Mouse (Mus musculus): ENCODE data around the gene Rab3a. TPM values are rescaled to one million over a fixed set of nuclear protein-coding genes. Genes with fewer than 3 reads are reported as not detected.

Gene Rab3a
- polyA plus RNA-seq (2017; shearing (Covaris generic)), result 1 to 10 TPM; 7.5 to 9.6 TPM

DNA sequence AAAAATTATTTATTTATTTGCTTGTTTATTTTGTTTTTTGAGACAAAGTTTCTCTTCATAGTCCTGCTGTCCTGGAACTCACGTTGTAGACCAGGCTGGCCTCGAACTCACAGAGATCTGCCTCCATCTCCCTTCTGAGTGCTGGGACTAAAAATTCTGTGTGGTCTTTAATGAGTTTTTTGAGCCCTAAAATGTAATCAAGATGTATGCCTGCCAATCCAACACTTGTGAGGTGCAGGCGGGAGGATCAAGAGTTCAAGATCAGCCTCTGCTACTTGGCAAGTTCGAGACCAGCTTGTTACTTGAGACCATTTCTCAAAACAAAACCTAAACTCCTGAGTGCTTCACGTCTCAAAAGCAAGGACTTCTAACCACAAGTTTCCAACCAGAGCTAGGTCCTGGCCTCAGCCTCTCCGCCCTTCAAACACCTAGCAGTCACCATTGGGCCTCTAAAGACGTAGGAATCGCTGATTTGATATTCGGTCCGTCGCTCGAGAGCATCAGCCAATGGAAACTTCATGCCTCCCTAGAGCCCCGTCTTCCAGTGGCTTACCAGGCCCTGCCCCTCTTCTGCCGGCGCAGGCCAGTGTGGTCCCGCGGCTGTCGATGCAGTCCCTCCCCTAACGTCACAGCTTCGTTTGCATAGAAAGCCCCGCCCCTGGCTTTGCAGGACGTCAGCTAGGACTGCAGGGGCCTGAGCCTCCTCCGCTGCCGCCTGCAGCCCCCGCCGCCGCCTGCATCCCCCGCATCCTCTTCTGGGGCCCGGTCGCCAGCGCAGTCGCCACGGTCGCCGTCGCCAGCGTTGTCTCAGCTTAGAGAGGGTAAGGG, at the start of gene Rab3a:
TSS of gene Rab3a (plus strand) at position 637 of the 828 bp plus-strand sequence.
- peak; percentile 97 for ATAC-seq

DNA sequence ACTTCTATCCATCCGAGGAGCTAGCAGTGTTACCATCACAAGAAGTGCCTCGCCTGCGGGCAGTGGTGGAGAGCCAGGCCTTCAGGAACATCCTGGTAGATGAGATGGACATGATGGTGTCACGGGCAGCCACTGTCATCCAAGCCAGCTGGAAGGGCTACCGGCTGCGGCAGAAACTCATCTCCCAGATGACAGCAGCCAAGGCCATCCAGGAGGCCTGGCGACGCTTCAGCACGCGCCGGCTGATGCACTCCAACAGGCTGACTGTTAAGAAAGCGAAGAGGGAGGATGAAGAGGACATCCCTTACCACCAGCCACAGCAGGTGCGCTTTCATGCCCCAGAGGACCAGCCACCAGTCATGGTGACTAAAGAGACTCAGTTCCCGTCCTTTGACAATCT, 46.2 kb upstream of the Rab3a start:
- no peak for ATAC-seq

DNA sequence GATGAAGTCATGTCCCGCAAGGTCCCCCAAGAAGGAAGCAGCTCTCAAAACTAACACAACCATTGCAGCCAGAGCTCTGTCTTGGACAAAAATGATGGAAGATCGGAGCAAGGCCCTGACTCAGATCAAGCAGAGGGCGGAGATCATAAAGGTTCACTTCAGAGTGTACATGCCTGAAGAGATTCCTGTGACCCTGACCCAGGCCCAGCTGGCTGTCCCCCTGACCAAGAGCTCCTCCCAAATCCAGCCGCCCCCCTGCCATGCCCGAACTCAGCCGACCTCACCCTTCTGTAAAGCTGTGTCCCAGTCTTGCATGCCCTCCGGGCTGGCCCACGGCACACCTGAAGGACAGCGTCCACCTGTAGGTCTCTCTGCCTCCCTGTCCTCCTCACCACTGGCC, 44.7 kb upstream of the Rab3a start:
- no peak for ATAC-seq

DNA sequence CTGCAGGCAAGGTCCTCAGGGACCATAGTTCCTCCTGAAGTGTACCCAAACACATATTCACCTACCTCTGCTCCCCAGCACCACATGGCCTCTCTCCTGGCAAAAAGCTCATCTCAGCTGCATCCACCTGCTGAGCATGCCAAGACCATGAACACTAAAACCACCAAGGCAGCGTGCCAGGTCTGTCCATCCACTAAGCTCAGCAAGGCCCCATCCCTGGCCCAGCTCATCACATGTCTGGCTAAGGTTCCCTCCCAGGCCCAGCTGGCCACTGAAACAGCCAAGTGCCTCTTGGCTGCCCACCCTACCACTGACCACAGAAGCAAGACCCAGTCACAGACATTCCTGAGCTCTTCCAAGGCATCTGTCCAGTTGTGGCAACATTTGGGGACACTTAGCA, 44.2 kb upstream of the Rab3a start:
- no peak for ATAC-seq

DNA sequence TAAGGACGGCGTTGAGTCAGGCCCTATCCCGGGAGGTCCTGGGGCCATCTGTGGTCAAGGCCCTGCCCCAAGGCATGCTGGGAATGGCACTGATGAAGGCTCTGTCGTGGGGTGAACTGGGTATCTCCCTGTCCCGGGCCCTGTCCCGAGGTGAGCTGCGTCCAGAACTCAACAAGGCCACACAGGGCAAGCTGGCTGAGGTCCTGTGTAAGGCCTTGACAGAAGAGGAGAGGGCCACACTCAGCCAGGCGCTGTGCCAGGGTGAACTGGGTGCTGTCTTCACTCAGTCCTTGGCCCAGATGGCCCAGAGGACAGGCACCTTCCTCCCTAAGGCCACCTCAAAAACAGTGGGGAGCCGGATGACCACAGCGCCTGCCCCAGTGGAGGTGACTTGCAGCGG, 43.4 kb upstream of the Rab3a start:
- no peak for ATAC-seq

DNA sequence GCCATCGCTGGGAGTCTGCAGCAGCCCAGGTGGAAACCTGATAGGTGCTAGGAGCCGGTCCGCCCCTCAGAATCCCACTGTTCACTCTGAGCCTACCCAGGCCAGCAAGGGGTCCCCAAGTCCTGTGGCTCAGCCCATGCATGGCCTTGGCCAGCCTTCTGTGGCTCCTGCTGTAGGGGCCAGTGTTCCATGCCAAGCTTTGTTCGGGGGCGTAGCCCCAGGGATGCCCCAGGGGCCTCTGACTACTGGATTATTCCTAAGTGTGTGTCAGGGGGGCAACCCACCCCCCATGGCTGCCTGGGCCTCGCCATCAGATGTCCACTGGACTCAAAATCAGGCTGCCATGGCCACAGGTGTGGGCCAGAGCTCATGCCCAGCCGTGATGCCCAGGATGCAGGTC, 40.5 kb upstream of the Rab3a start:
- ATAC-seq, result no peak

DNA sequence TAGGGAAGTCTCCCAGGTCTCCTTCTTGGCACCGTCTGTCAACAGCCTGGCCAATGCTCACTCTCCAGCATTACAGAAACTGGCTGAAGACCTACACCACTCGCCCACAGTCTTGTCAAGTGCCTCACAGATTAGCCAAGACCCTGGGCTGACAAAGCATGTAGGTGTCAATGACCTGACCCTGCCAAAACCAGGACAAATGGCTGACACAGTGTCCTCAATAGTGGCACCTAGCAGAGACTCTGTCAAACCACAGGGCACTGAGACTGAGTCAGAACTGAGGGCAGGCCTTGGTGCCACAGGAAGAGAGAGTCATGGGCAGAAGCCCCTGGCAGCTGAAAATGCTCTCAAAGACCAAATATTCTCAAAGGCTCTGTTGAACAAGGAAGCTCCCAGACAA, 39.4 kb upstream of the Rab3a start:
- no peak for ATAC-seq

DNA sequence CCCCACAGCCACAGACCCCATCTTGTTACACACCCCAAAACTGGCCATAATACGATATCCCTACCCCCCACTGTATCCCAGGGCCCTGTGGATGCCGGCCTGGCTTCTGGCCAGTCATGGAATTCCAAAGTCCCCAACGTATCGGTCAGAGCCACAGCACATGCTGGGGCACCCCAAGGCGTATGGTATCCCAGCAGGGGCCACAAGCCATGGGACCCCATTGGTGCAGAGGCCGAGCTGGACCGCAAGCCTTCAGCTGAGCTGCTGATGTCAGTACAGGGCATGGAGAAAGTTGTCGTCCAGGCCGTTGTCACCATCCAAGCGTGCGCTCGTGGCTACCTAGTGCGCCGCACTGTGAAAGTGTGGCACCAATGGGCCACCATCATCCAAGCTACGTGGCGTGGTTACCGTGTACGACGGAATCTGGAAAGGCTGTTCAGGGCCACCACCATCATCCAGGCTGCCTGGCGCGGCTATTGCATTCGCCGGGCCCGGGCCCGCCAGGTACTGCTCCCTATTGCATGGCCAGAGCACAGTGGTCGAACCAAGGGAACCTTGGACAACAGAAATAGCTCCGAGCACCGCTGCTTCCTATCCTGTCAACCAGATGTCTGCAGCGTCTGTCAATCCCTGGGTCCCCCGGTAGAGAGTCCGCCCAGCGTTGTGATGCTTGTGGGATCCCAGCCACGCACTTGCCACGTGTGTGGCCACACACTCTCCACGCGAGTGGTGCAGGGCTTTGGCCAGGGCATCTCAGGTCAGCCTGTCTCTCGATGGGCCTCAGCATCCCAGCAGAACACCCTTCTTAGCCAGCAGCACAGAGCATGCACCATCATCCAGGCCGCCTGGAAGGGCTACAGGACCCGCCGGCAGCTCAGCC, 37.7 kb upstream of the Rab3a start:
- ATAC-seq, result no peak

DNA sequence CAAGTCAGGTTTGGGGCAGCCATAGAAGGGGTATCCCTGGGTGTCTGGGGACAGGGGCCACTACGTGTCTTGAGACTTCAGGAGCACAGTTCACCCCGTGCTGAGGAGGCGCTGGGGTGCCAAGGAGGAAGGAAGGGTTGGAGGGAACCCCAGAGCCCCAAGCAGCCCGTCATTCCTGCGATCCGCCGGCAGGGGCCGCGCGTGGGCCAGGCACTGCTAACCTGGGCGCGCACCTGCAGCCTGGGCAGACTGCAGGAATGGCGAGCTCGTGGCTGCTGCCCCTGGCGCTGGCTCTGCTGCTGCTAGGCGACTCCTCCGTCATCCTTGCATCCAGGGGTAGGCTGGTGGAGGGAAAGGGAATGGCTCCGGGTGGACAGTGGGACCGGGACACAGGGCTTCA, 36.2 kb upstream of the Rab3a start, which contains the start of gene Gm3336:
TSS of gene Gm3336 (plus strand) at position 247 of the 400 bp plus-strand sequence.
- ATAC-seq, result peak; percentile 86

DNA sequence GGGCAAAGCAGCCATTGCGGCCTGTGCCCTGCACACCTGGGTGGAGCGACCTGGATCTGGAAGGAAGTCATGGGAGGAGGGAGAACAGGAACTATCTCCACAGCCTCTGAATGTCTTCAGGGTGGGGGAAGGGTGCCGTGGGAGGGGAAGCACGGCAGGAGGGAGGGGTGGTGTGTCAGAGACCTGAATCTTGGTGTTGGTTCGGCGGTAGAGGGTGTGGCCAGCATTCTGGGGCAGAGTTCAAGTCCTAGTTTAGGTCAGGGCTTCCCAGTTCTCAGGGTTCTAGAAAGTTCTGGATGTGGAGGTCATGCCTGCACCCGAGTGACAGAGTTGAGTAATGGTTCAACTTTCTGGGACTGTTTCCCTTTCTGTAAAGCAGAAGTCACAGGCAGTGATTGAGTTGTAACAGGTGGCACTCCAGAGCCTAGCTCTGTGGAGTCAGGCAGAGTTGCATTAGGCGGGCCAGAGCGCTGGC, 34.6 kb upstream of the Rab3a start:
- no peak for ATAC-seq

DNA sequence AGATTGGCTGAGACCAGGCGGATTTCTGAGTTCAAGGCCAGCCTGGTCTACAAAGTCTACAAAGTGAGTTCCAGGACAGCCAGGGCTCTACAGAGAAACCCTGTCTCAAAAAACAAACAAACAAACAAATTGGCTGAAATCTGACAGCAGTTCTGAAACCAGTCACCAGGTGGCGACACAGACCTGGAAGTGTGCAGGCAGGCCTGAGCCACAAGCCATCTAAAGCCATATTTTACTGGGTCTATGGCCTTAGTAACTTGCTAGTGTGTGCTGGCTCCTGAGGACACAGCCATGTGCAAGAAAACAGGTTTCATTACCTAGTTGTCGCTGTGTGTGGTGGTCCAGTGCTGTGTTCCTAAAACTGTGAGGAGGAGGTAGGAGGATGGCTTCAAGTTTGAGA, 33.7 kb upstream of the Rab3a start:
- ATAC-seq, result peak; percentile 65

DNA sequence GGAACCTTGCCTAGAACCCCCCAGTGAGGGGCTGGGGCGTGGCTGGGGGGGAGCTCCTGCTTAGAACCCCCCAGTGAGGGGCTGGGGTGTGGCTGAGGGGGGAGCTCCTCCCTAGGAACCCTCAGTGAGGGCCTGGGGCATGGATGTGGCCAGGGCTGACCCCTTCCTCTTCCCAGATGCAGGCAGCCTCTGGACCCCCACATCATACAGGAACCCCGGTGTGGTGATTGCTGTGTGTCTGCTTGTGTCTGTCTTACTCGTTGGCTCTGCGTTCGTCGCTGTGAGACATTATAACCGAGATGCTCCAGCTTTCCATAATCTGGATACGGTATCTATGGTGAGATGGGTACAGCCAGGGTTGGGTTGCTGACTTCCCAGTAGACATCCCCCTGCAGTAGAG, 32.9 kb upstream of the Rab3a start:
- ATAC-seq, result no peak

DNA sequence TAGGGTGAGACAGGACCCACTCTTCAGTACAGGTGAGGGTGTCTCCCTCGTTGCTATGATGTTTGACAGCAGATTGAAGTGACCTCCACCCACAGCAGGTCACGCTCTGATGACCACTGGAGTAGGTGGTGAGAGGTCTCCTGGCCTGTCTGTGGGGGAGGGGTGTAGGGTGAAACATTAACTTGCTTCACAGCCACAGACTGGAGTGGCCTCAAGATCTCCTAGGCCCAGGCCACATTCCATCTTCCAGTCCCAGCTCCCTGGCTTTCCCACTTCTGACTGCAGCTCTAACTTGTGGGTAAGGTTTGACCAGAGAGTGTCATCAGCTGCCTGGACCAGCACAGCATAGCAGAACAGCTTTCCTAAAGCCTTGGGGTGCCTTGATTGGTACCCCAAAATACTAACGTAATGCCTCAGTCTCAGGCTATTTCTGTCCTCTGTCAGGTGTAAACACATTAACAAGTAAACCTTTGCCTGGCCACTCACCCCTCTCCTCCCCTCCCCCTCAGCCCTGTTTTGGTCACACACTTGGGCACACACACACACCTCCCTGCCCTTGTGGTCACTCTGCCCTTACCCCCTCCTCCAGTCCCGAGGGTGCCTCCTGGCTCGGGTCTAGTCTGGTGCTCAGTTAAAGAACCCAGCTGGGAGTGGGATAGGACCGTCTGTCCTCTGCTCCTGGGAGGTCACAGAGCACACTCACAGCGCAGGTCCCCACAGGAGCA, 30.8 kb upstream of the Rab3a start, which contains the start of gene Pde4c:
TSS of gene Pde4c (plus strand) at position 235 of the 725 bp plus-strand sequence.
- no peak for ATAC-seq

DNA sequence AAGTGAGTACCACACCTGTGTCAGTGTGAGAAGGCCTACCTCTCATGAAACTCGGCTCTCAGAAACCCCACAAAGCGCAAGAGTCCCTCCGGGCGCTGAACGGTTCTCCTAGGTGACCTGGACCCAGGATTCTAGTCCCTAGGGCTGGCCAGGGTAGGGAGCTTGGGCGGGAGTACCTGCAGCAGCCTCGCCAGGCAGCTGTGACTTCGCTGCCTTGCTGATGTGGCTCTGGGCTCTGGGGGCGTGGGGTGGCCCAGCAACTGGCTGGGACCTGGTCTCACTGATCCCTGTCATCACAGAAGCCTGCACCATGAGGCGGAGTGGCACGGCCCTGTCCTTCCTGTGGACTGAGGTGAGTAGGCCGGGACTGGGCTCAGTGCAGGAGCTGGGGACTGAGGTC, 30.3 kb upstream of the Rab3a start:
- ATAC-seq, result no peak

DNA sequence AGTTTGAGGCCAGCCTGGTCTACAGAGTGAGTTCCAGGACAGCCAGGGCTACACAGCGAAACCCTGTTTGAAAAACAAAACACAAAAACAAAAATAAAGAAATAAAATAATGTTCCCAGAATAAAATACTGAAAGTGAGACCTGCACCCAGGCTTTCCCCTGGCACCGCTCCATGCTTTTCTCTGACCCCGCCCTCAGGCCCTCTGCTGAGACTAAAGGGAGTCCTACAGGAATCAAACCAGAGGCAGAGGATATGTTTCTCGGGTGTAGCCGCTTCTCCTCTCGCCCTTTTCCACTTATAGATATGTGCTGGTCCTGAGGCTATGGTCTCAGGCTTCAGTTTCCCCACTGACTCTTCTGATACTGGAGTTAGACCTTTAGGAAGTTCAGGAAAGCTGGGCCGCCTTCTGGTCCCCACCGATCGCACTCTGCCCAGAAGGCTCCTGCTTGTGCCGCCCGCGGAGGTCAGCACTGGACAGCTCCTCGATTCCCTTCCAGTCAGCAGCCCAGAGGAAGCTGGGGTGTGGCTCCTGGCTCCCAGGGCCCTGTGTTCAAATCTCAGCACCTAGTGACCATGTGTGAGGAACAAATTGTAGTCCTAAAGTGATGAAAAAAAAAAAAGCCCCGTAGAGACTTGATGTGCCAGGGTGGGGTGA, 28.6 kb upstream of the Rab3a start:
- ATAC-seq, result no peak

DNA sequence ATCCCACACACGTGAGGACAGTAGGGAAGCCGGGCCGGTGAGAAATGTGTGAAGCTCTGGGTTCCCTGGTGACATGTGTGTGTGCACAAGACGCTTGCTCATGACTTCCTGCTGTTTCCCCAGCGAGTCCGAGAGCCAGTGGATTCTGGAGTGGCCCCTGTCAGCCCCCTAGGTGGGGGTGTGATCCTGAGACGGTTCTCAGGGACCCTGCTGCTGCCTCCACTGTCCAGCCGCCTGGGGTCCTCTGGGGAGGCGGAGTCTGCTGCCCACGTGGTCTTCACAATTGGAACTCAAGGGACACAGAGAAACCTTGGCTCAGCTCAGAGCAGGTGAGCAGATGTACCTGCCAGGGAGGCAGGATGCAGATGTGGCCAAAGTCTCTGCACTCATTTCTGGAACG, 27.8 kb upstream of the Rab3a start:
- no peak for ATAC-seq

DNA sequence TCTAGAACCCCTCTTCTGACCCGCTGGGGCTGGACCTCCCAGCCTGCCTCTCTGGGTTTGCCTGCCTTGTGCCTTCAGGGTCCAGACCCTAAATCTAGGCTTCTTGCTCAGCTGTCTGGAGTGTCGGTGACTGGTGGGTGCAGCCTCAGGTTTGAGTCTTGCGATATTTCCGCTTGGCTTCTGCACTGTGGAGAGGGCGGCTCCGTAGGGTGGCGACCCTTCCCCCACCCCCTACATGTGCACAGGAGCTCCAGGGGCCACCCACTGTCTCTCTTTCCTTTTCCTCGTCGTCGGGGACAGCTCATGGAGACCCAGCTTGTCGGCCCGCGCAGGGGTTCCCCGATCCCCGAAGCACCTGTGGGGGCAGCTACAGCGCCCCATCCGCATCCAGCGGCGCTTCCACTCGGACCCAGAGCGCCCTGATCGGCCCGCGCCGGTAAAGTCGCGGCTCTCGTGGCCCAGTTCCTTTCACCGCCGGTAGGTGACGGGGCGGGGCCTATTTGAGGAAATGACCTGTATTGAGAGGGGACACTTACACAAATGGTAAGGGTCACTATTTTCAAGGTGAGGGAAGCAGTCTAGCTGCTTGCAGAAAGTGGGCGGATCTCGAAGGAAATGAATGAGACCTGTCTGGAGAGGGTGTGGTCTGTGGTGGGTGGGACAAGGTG, 24.5 kb upstream of the Rab3a start:
- peak; percentile 75 for ATAC-seq

DNA sequence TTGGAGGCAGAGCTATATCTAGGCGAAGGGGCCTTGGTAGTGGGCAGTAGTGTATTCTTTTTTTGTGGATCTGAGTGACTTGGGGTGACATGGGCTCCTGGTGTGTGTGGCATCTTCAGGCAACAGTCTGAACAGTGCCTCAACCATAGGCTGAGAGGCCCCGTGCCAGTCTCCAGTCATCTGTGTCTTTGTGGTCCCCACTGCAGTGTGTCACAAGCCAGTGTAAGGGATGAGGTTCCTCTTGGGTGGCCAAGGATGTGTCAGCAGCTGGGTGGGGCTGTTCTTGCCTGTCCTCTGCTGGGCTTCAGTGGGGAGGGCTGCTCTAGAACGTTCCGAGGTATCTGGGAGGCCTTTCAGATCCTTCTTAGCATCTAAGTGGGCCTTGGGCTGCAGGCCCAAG, 23.5 kb upstream of the Rab3a start:
- ATAC-seq, result no peak

DNA sequence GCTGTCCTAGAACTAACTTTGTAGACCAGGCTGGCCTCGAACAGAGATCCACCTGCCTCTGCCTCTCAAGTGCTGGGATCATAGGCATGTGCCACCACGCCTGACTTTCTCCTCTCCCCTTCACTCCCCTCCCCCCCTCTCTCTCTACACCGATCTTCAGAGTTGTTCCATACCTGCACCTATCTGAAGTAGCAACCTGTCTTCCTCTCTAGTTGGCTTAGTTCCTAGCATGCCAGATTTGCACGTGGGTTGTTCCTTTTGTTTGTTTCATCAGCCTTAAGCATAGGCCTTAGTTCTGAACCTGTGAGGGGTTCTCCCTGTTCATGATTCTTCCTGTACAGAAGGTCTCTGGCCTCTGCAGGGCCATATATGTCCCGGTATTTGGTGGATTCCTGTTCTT, 16.8 kb upstream of the Rab3a start:
- no peak for ATAC-seq

DNA sequence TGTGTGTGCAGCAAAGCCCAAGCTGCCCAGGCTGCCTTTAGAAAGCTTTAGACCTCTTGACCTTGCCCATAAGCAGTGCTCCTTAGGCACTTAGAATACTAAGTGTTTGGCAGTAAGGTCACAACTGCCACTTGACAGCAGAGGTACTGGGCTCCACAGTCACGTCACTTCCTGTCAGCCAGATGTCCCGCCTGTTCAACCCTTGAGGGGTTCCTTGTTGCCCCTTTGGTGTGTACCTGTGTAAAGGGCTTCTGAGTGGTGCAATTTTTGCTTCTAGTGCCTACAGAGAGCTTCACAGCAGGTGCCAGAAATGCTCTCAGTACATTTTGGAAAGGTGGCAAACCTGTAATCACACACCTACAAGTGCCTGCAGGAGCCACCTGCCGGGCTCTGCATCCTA, 16.3 kb upstream of the Rab3a start:
- no peak for ATAC-seq

DNA sequence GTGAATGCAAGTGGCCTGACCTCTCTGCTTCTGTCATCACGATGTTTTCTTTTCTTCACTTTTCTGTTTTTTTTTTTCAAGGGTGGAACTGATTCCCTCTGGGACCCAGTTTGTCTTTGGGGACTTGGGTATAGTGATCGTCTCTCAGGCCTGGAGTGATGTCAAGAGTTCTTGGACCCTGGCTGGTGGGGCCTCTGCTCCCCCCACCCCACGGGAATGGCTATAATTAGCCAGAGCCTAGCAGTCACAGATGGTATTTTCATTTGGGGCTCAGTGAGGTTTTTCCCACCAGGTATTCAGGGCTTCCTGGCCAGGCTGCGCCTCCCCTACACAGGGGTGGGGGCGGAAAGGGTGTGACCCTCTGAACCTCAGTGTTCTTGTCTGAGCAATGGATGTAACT, 12.8 kb upstream of the Rab3a start:
- no peak for ATAC-seq

DNA sequence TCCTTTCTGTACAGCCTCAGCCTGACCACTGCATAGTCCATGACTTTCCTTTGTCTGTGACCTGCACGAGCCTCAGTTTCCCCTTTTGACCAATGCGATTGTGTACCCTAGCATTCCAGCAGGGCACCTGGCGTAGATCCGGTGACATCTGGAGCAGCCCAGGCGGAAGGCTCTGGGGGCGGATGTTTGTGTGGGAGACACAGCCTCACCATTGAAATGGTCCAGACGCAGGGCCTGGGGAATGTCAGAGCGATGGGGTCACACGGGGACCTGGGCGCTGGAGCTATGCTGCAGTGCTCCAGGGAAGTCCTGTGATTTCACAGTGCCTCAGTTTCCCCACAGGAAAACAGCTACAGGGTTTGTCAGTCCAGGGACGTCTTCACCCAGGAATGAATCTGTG, 12.3 kb upstream of the Rab3a start:
- no peak for ATAC-seq
